Mouse (Mus musculus) heart, embryonic 13.5 days (tissue): Measurements from ENCODE around the gene Arfrp1. TPM values are rescaled to one million over a fixed set of nuclear protein-coding genes. Genes with fewer than 3 reads are reported as not detected.
A peak's percentile ranks its signal among the peaks of the same experiment; 100 is the strongest.

Source experiments
- ATAC-seq: fragments of 200-750 bp; cut with Nextera tagmentation; 2 replicates; pipeline ENCODE4 v1.8.0; 2017; ENCODE audit warnings: moderate TSS enrichment; ENCODE audit not compliant: insufficient number of reproducible peaks, low FRiP score, low TSS enrichment; ENCODE audit errors: extremely low read depth
- H3K27ac ChIP-seq: fragments of 300-500 bp; sonication (generic); replicated peaks from 2 replicates; pipeline ENCODE4 v1.5.1; 2015; ENCODE audit warnings: moderate library complexity, mild to moderate bottlenecking, inconsistent platforms
- H3K27me3 ChIP-seq: fragments of 300-500 bp; sonication (generic); replicated peaks from 2 replicates; pipeline ENCODE4 v1.6.1; 2015; ENCODE audit warnings: mild to moderate bottlenecking, inconsistent platforms
- H3K36me3 ChIP-seq: fragments of 300-500 bp; sonication (generic); 2 replicates; pipeline ENCODE4 v1.6.1; 2015; ENCODE audit warnings: mild to moderate bottlenecking, inconsistent platforms
- H3K4me1 ChIP-seq: fragments of 300-500 bp; sonication (generic); 2 replicates; pipeline ENCODE4 v1.6.1; 2015; ENCODE audit warnings: inconsistent platforms
- H3K4me2 ChIP-seq: fragments of 300-500 bp; sonication (generic); 2 replicates; pipeline ENCODE4 v1.6.1; 2015; ENCODE audit warnings: inconsistent platforms, mild to moderate bottlenecking, moderate library complexity
- H3K4me3 ChIP-seq: fragments of 300-500 bp; sonication (generic); 2 replicates; pipeline ENCODE4 v1.5.1; 2015; ENCODE audit warnings: moderate library complexity, mild to moderate bottlenecking, inconsistent platforms
- H3K9ac ChIP-seq: fragments of 300-500 bp; sonication (generic); 2 replicates; pipeline ENCODE4 v1.6.1; 2015; ENCODE audit warnings: inconsistent platforms, mild to moderate bottlenecking, moderate library complexity
- H3K9me3 ChIP-seq: fragments of 300-500 bp; sonication (generic); 2 replicates; pipeline ENCODE4 v1.6.1; 2016; ENCODE audit warnings: inconsistent platforms
- WGBS: fragments of 180-500 bp; shearing (Covaris S2); methylation state at CpG from one replicate; pipeline ENCODE4 v1.1.7; 2015; ENCODE audit warnings: mixed read lengths; 5-methylcytosine and 5-hydroxymethylcytosine counted together
- polyA plus RNA-seq: library from polyadenylated mRNA; unstranded; fragments of >200 nt; fragmentation: Nextera tagmentation; extraction: Ambion mirVana; gene quantifications from 2 replicates; pipeline ENCODE4 v1.2.1, GENCODE M21; 2015

The Arfrp1 gene
- polyA plus RNA-seq, 1 experiment from 2014 or later = 59.1 TPM

DNA sequence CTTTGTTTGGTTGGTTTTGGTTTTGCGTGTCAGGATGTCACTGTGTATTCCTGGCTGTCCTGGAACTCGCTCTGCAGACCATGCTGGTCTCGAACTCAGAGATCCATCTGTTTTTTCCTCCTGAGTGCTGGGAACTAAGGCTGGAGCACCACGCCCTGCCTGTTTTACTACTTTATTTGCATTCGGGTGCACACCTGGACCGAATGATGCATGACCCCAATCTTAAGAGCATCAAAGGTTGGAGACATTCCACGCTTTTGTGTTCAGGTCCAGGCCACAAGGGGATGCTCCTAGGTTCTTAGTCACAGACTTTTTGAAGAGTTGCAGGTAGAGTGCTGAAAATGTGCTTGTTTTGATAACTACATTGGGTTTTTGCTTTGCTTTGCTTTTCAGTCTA, 45.1 kb downstream of the Arfrp1 start:
- Histone ChIP-seq H3K4me2 (peak overlapping the region; percentile 87), H3K27ac (peak overlapping the region; percentile 76), H3K4me1 (peaks cover 15% of the 10 kb centered on the region), H3K9me3 (no peaks in the 10 kb centered on the region), H3K27me3 (peaks cover 28% of the 10 kb centered on the region), H3K9ac (peak overlapping the region; percentile 84), H3K4me3 (peak overlapping the region; percentile 61), H3K36me3 (peaks cover 38% of the 10 kb centered on the region)
- ATAC-seq = no peak
- 11% methylated on average over 7 of the region's 7 CpGs for WGBS

DNA sequence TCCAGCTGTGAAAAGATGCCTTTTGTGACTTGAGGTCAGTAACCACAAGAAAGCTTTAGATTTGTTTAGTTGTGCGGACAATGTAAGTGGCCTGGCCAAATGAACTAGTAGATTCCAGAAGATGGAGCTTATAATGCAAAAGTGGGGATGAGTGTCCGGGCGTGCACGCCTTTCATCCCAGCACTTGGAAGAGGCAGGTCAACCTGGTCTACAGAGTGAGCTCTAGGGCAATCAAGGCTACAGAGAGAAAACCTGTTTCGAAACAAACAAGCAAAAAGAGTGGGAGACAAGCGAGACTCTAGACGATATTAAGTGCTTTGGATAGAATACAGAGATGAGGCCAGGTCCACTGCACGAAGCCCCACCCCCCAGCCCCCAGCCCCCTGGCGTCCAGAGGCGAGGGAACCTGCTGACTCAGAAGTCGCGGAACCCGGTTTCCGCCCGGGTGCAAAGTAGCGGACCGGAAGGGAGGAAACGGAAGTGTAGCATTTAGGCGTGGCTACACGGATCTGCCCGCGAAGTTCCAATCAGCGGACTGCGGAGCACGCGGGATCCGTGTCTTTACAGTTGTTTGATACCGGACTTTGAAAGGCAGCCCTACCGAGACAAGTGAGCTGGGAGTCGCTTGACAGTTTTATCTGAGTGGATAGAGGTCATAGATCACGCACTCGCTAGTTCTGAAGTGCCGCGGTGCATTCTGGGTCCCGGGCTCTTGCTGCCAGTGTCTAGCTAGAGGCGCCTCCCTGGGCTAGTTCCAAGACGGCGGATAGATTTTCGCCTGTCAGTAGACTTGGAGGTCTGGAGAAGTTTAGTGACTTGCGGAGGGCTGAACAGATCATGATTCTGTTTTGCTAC, 45.7 kb downstream of the Arfrp1 start, which contains the start of gene Rtel1:
Rtel1 (plus strand) TSS at position 492 of the 855 bp plus-strand sequence.
- peak within 1 kb of the TSS; percentile 84 for H3K9ac ChIP-seq
- peak within 1 kb of the TSS; percentile 61 for H3K4me3 ChIP-seq
- H3K27ac ChIP-seq = peak within 1 kb of the TSS; percentile 76
- H3K9me3 ChIP-seq = no peaks in the 10 kb centered on the region
- 7% methylated on average over 40 of the region's 40 CpGs for WGBS
- H3K4me2 ChIP-seq = peak within 1 kb of the TSS; percentile 87
- ATAC-seq = peak; percentile 72; the same call in 1 of the 2 replicates
- peaks cover 32% of the 10 kb centered on the region for H3K36me3 ChIP-seq
- peaks cover 15% of the 10 kb centered on the region for H3K4me1 ChIP-seq
- peaks cover 34% of the 10 kb centered on the region for H3K27me3 ChIP-seq

GRCm38 (mm10) chr2:181314080-181314810, 51.0 kb downstream of the Arfrp1 start, which contains the start of gene Stmn3:
Gene Stmn3, minus strand, starts transcription at chr2:181314500.
- WGBS = 6% methylated on average over 19 of the region's 23 CpGs
- ATAC-seq = no peak
- peaks cover 82% of the 10 kb centered on the region for H3K27me3 ChIP-seq

GRCm38 (mm10) chr2:181313344-181314079, 51.7 kb downstream of the Arfrp1 start:
- Histone ChIP-seq H3K4me2 (peak overlapping the region; percentile 56), H3K27ac (no peak overlapping the region), H3K36me3 (no peaks in the 10 kb centered on the region), H3K9ac (no peak overlapping the region), H3K4me3 (peak overlapping the region; percentile 24), H3K4me1 (peaks cover 7% of the 10 kb centered on the region; the same call in 1 of the 2 replicates), H3K9me3 (no peaks in the 10 kb centered on the region), H3K27me3 (peaks cover 89% of the 10 kb centered on the region)
- no peak; the same call in 1 of the 2 replicates for ATAC-seq
- 5% methylated on average over 35 of the region's 35 CpGs for WGBS

More at GRCm38 (mm10) chr2:181314080-181314810, 51.0 kb downstream of the Arfrp1 start, which contains the start of gene Stmn3:
- H3K9ac ChIP-seq = no peak within 1 kb of the TSS
- no peaks in the 10 kb centered on the region for H3K36me3 ChIP-seq
- H3K9me3 ChIP-seq = no peaks in the 10 kb centered on the region
- H3K4me3 ChIP-seq = peak within 1 kb of the TSS; percentile 24
- H3K4me2 ChIP-seq = peak within 1 kb of the TSS; percentile 56
- peaks cover 12% of the 10 kb centered on the region for H3K4me1 ChIP-seq
- no peak within 1 kb of the TSS for H3K27ac ChIP-seq

DNA sequence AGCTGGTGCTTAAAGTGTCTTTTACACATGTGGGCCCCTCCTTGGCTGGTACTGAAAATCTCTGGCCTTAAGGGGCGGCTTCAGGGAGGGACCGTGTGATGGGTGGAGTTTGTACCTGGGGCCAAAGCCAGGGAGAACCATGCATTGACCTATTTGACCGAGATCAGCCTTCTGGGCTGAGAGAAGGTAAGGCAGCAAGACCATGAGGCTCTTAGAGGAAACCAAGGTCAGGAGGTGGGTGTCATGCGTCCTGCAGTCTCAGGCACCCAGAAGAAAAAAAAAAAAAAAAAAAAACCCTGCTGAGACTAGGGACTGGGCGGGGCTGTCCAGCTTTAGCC, 52.2 kb downstream of the Arfrp1 start:
- no peaks in the 10 kb centered on the region for H3K36me3 ChIP-seq
- no peaks in the 10 kb centered on the region for H3K9me3 ChIP-seq
- H3K27me3 ChIP-seq = peaks cover 90% of the 10 kb centered on the region
- H3K4me2 ChIP-seq = no peak overlapping the region
- no peak overlapping the region for H3K9ac ChIP-seq
- H3K27ac ChIP-seq = no peak overlapping the region
- H3K4me1 ChIP-seq = peaks cover 7% of the 10 kb centered on the region; the same call in 1 of the 2 replicates
- H3K4me3 ChIP-seq = no peak overlapping the region
- ATAC-seq = no peak
- WGBS = 11% methylated on average over 5 of the region's 5 CpGs

- no peak for ATAC-seq
- no peak overlapping the region for H3K4me2 ChIP-seq
- H3K36me3 ChIP-seq = no peaks in the 10 kb centered on the region
- no peak overlapping the region for H3K27ac ChIP-seq
- H3K9ac ChIP-seq = no peak overlapping the region
- no peaks in the 10 kb centered on the region for H3K9me3 ChIP-seq
- peaks cover 7% of the 10 kb centered on the region; the same call in 1 of the 2 replicates for H3K4me1 ChIP-seq
- WGBS = 62% methylated on average over 3 of the region's 3 CpGs
- H3K4me3 ChIP-seq = no peak overlapping the region
- peaks cover 95% of the 10 kb centered on the region for H3K27me3 ChIP-seq
Observed at GRCm38 (mm10) chr2:181312435-181312834, 52.8 kb downstream of the Arfrp1 start.

Other genes starting within 250 kb of the Arfrp1 start
- gene Kcnq2, start 230.1 kb downstream of the Arfrp1 start, polyA plus RNA-seq = 0.19 TPM in 2 replicates
- gene Eef1a2, start 208.4 kb downstream of the Arfrp1 start, polyA plus RNA-seq = 7.8 and 9.7 TPM in 2 replicates
- 180 and 188 TPM in 2 replicates for gene Ppdpf, start 178.2 kb downstream of the Arfrp1 start, polyA plus RNA-seq
- 0.05 TPM in 1 of 2 replicates, not detected in the other for gene Ptk6, start 162.6 kb downstream of the Arfrp1 start, polyA plus RNA-seq
- 0.11 TPM in 1 of 2 replicates, not detected in the other for gene Srms, start 152.2 kb downstream of the Arfrp1 start, polyA plus RNA-seq
- 0.13 and 0.27 TPM in 2 replicates for gene Fndc11, start 145.4 kb downstream of the Arfrp1 start, polyA plus RNA-seq
- 1.1 and 1.5 TPM in 2 replicates for gene Helz2, start 123.4 kb downstream of the Arfrp1 start, polyA plus RNA-seq
- gene Gmeb2, start 77.4 kb downstream of the Arfrp1 start, polyA plus RNA-seq = 8.7 and 9.0 TPM in 2 replicates
- gene Stmn3, start 50.9 kb downstream of the Arfrp1 start, polyA plus RNA-seq = 1.5 and 2.4 TPM in 2 replicates
- 23.1 and 26.5 TPM in 2 replicates for gene Rtel1, start 45.7 kb downstream of the Arfrp1 start, polyA plus RNA-seq
- gene Zgpat, start 476 bp downstream of the Arfrp1 start, polyA plus RNA-seq = 23.3 and 26.7 TPM in 2 replicates
- gene Lime1, start 14.7 kb upstream of the Arfrp1 start, polyA plus RNA-seq = 11.9 and 15.6 TPM in 2 replicates
- gene Zbtb46, start 94.0 kb upstream of the Arfrp1 start, polyA plus RNA-seq = 10.6 TPM in 2 replicates
- gene Abhd16b, start 127.8 kb upstream of the Arfrp1 start, polyA plus RNA-seq = 0.11 and 0.27 TPM in 2 replicates
- gene Tpd52l2, start 131.7 kb upstream of the Arfrp1 start, polyA plus RNA-seq = 109 and 118 TPM in 2 replicates
- 77.4 and 79.8 TPM in 2 replicates for gene Dnajc5, start 155.1 kb upstream of the Arfrp1 start, polyA plus RNA-seq
- 63.8 and 64.0 TPM in 2 replicates for gene Uckl1, start 219.5 kb upstream of the Arfrp1 start, polyA plus RNA-seq
- gene Prpf6, start 226.5 kb upstream of the Arfrp1 start, polyA plus RNA-seq = 40.1 and 44.4 TPM in 2 replicates
- gene Zfp512b, start 227.4 kb upstream of the Arfrp1 start, polyA plus RNA-seq = 25.3 and 28.5 TPM in 2 replicates
- gene Samd10, start 233.8 kb upstream of the Arfrp1 start, polyA plus RNA-seq = 12.8 and 13.1 TPM in 2 replicates